Mouse (Mus musculus) heart, postnatal 0 days (tissue): ENCODE data around the gene 4833427G06Rik.

Source experiments
- CTCF ChIP-seq: IDR thresholded peaks from 2 replicates; pipeline ENCODE4 v1.5.1; 2016; ENCODE audit warnings: antibody characterized with exemption, control low read depth, low read depth
- EP300 ChIP-seq: IDR thresholded peaks from 2 replicates; pipeline ENCODE4 v1.6.1; 2016; ENCODE audit warnings: antibody characterized with exemption, low read depth

- TF ChIP-seq CTCF (no peak), EP300 (no peak)
Measured at GRCm38 (mm10) chr9:51076300-51076978, 25.4 kb downstream of the 4833427G06Rik start.
